Mouse (Mus musculus): ENCODE results near the gene Grrp1.

GRCm38 (mm10) chr4:134263191-134263590, 9.3 kb upstream of the Grrp1 start:
- TF ChIP-seq CTCF (conservative IDR thresholded peaks at IDR 0.05; ENCODE audit: low read length), result peak; percentile 75
- no peak for TF ChIP-seq POU5F1 (IDR thresholded peaks at IDR 0.05; ENCODE audit: borderline replicate concordance, low read length)
- TF ChIP-seq NANOG (IDR thresholded peaks at IDR 0.05; ENCODE audit: borderline replicate concordance, low read length), result no peak
